Mouse (Mus musculus) neural tube, embryonic 13.5 days (tissue): ENCODE results near the gene P4htm. TPM values are rescaled to one million over a fixed set of nuclear protein-coding genes. Genes with fewer than 3 reads are reported as not detected.

Source experiments
- ATAC-seq: fragments of 200-750 bp; cut with Nextera tagmentation; 2 replicates; pipeline ENCODE4 v1.8.0; 2017; ENCODE audit warnings: low read depth, mild to moderate bottlenecking, moderate TSS enrichment, moderate library complexity
- H3K27ac ChIP-seq: fragments of 300-500 bp; sonication (generic); replicated peaks from 2 replicates; pipeline ENCODE4 v1.5.1; 2015; ENCODE audit warnings: moderate library complexity, mild to moderate bottlenecking, inconsistent platforms
- H3K27me3 ChIP-seq: fragments of 300-500 bp; sonication (generic); 2 replicates; pipeline ENCODE4 v1.6.1; 2015; ENCODE audit warnings: mild to moderate bottlenecking, inconsistent platforms
- H3K36me3 ChIP-seq: fragments of 300-500 bp; sonication (generic); 2 replicates; pipeline ENCODE4 v1.6.1; 2015; ENCODE audit warnings: mild to moderate bottlenecking, inconsistent platforms
- H3K4me1 ChIP-seq: fragments of 300-500 bp; sonication (generic); replicated peaks from 2 replicates; pipeline ENCODE4 v1.6.1; 2015; ENCODE audit warnings: inconsistent platforms
- H3K4me2 ChIP-seq: fragments of 300-500 bp; sonication (generic); 2 replicates; pipeline ENCODE4 v1.6.1; 2015; ENCODE audit warnings: inconsistent platforms, mild to moderate bottlenecking, moderate library complexity
- H3K4me3 ChIP-seq: fragments of 300-500 bp; sonication (generic); 2 replicates; pipeline ENCODE4 v1.5.1; 2015; ENCODE audit warnings: mild to moderate bottlenecking, inconsistent platforms
- H3K9ac ChIP-seq: fragments of 300-500 bp; sonication (generic); 2 replicates; pipeline ENCODE4 v1.6.1; 2015; ENCODE audit warnings: moderate library complexity, mild to moderate bottlenecking, inconsistent platforms
- H3K9me3 ChIP-seq: fragments of 300-500 bp; sonication (generic); 2 replicates; pipeline ENCODE4 v1.6.1; 2016; ENCODE audit warnings: inconsistent platforms
- WGBS: fragments of 180-500 bp; shearing (Covaris S2); methylation state at CpG from one replicate; pipeline ENCODE4 v1.1.7; 2015; 5-methylcytosine and 5-hydroxymethylcytosine counted together
- polyA plus RNA-seq: library from polyadenylated mRNA; unstranded; fragments of >200 nt; fragmentation: Nextera tagmentation; extraction: Ambion mirVana; gene quantifications from 2 replicates; pipeline ENCODE4 v1.2.1, GENCODE M21; 2015

P4htm gene
- polyA plus RNA-seq, 1 experiment from 2014 or later: 30.7 TPM

GRCm38 (mm10) chr9:108575321-108576297, 21.9 kb downstream of the P4htm start:
- H3K4me1 ChIP-seq: peaks cover 72% of the 10 kb centered on the region
- H3K27me3 ChIP-seq: no peaks in the 10 kb centered on the region
- H3K27ac ChIP-seq: no peak overlapping the region
- WGBS: 89% methylated on average over 37 of the region's 37 CpGs
- H3K4me3 ChIP-seq: peak overlapping the region; percentile 78
- H3K4me2 ChIP-seq: peak overlapping the region; percentile 95
- peak overlapping the region; percentile 99; the same call in 1 of the 2 replicates for H3K9ac ChIP-seq
- peaks cover 66% of the 10 kb centered on the region for H3K36me3 ChIP-seq
- H3K9me3 ChIP-seq: no peaks in the 10 kb centered on the region
- no peak for ATAC-seq

GRCm38 (mm10) chr9:108574921-108575320, 22.5 kb downstream of the P4htm start:
- 81% methylated on average over 12 of the region's 12 CpGs for WGBS
- peak overlapping the region; percentile 45; the same call in 1 of the 2 replicates for H3K9ac ChIP-seq
- peaks cover 61% of the 10 kb centered on the region for H3K36me3 ChIP-seq

GRCm38 (mm10) chr9:108573774-108574690, 23.4 kb downstream of the P4htm start:
- H3K27me3 ChIP-seq: no peaks in the 10 kb centered on the region
- H3K9me3 ChIP-seq: no peaks in the 10 kb centered on the region
- H3K9ac ChIP-seq: peak overlapping the region; percentile 45; the same call in 1 of the 2 replicates
- WGBS: 53% methylated on average over 26 of the region's 26 CpGs
- peaks cover 73% of the 10 kb centered on the region for H3K4me1 ChIP-seq
- peak overlapping the region; percentile 95; the same call in 1 of the 2 replicates for H3K4me2 ChIP-seq
- H3K36me3 ChIP-seq: peaks cover 61% of the 10 kb centered on the region
- 0 out of 2 replicates have a peak overlapping the region, but pooled peaks have one; percentile 33 for H3K27ac ChIP-seq
- no peak for ATAC-seq
- no peak overlapping the region for H3K4me3 ChIP-seq

More at GRCm38 (mm10) chr9:108574921-108575320, 22.5 kb downstream of the P4htm start:
- peaks cover 76% of the 10 kb centered on the region for H3K4me1 ChIP-seq
- no peak for ATAC-seq
- H3K27ac ChIP-seq: no peak overlapping the region
- peak overlapping the region; percentile 95 for H3K4me2 ChIP-seq
- no peaks in the 10 kb centered on the region for H3K9me3 ChIP-seq
- H3K27me3 ChIP-seq: no peaks in the 10 kb centered on the region
- peak overlapping the region; percentile 3; the same call in 1 of the 2 replicates for H3K4me3 ChIP-seq

GRCm38 (mm10) chr9:108572321-108572720, 25.1 kb downstream of the P4htm start:
- 85% methylated on average over 10 of the region's 10 CpGs for WGBS
- H3K9me3 ChIP-seq: no peaks in the 10 kb centered on the region
- no peak overlapping the region for H3K4me2 ChIP-seq
- H3K9ac ChIP-seq: no peak overlapping the region
- H3K4me1 ChIP-seq: peaks cover 78% of the 10 kb centered on the region
- H3K27ac ChIP-seq: no peak overlapping the region
- H3K27me3 ChIP-seq: no peaks in the 10 kb centered on the region
- no peak for ATAC-seq
- H3K4me3 ChIP-seq: no peak overlapping the region
- H3K36me3 ChIP-seq: peaks cover 61% of the 10 kb centered on the region

GRCm38 (mm10) chr9:108571401-108571973, 26.0 kb downstream of the P4htm start:
- H3K9ac ChIP-seq: 0 out of 2 replicates have a peak overlapping the region, but pooled peaks have one; percentile 12
- H3K9me3 ChIP-seq: no peaks in the 10 kb centered on the region
- H3K4me1 ChIP-seq: peaks cover 70% of the 10 kb centered on the region
- 94% methylated on average over 16 of the region's 16 CpGs for WGBS
- peaks cover 61% of the 10 kb centered on the region for H3K36me3 ChIP-seq
- no peak overlapping the region for H3K4me3 ChIP-seq
- H3K27ac ChIP-seq: no peak overlapping the region
- no peaks in the 10 kb centered on the region for H3K27me3 ChIP-seq
- ATAC-seq: no peak
- no peak overlapping the region for H3K4me2 ChIP-seq

GRCm38 (mm10) chr9:108570207-108570896, 27.1 kb downstream of the P4htm start:
- Histone ChIP-seq H3K9me3 (no peaks in the 10 kb centered on the region), H3K4me2 (peak overlapping the region; percentile 98), H3K9ac (peak overlapping the region; percentile 75), H3K27ac (peak overlapping the region; percentile 77), H3K4me3 (peak overlapping the region; percentile 67), H3K4me1 (peaks cover 70% of the 10 kb centered on the region), H3K36me3 (peaks cover 55% of the 10 kb centered on the region), H3K27me3 (no peaks in the 10 kb centered on the region)
- WGBS: 2% methylated on average over 40 of the region's 40 CpGs
- ATAC-seq: no peak; the same call in 1 of the 2 replicates

GRCm38 (mm10) chr9:108569381-108570206, 27.9 kb downstream of the P4htm start, which contains the start of gene Dalrd3:
TSS of gene Dalrd3 (plus strand) at chr9:108569886.
- peak; percentile 58 for ATAC-seq
- H3K4me1 ChIP-seq: peaks cover 64% of the 10 kb centered on the region
- WGBS: 6% methylated on average over 42 of the region's 42 CpGs
- peak within 1 kb of the TSS; percentile 75 for H3K9ac ChIP-seq
- no peaks in the 10 kb centered on the region for H3K27me3 ChIP-seq
- peak within 1 kb of the TSS; percentile 98 for H3K4me2 ChIP-seq
- H3K36me3 ChIP-seq: peaks cover 55% of the 10 kb centered on the region
- H3K27ac ChIP-seq: peak within 1 kb of the TSS; percentile 77
- H3K4me3 ChIP-seq: peak within 1 kb of the TSS; percentile 67
- no peaks in the 10 kb centered on the region for H3K9me3 ChIP-seq

GRCm38 (mm10) chr9:108568511-108568921, 29.0 kb downstream of the P4htm start:
- Histone ChIP-seq H3K4me2 (peak overlapping the region; percentile 93), H3K9ac (peak overlapping the region; percentile 82), H3K27me3 (no peaks in the 10 kb centered on the region), H3K36me3 (peaks cover 55% of the 10 kb centered on the region), H3K4me3 (peak overlapping the region; percentile 71), H3K9me3 (no peaks in the 10 kb centered on the region), H3K4me1 (peaks cover 53% of the 10 kb centered on the region), H3K27ac (no peak overlapping the region)
- 81% methylated on average over 17 of the region's 17 CpGs for whole genome bisulfite sequencing
- no peak for ATAC-seq

GRCm38 (mm10) chr9:108567931-108568419, 29.5 kb downstream of the P4htm start:
- H3K36me3 ChIP-seq: peaks cover 55% of the 10 kb centered on the region
- H3K4me1 ChIP-seq: peaks cover 48% of the 10 kb centered on the region
- 9% methylated on average over 18 of the region's 18 CpGs for WGBS
- peak overlapping the region; percentile 71 for H3K4me3 ChIP-seq
- H3K9me3 ChIP-seq: no peaks in the 10 kb centered on the region
- H3K27ac ChIP-seq: peak overlapping the region; percentile 96
- peak overlapping the region; percentile 82 for H3K9ac ChIP-seq
- ATAC-seq: no peak
- peak overlapping the region; percentile 93 for H3K4me2 ChIP-seq
- no peaks in the 10 kb centered on the region for H3K27me3 ChIP-seq
